Mouse (Mus musculus): Measurements from ENCODE around the gene Reps1.
A peak's percentile ranks its signal among the peaks of the same experiment; 100 is the strongest.

Gene Reps1

DNA sequence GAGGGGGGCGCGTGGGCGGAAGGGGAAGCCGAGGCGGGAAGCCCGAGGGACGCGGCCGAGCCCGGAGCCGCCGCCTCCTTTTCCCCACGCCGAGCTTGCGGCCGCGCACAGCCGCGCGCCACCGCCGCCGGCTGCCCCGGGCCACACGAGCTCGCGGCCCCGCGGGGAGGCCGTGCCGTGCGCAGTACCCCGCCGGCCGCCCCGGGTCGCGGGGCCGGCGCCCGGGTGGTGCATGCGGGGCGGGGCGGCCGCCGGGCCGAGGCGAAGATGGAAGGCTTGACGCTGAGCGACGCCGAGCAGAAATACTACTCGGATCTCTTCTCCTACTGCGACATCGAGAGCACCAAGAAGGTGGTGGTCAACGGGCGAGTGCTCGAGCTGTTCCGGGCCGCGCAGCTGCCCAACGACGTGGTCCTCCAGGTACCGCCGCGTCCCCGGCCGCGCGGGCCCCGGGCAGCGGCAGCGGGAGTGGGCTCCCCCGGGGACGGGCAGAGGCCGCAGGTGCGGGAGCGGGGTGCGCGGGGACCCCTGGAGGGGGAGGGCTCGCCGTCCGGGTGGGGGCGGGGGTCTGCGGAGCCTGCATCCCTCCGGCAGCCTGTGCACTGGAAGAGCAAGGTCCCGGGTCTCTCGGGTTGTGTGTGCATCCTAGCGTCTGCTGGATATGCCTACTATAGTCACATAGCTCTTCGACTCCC is at the start of gene Reps1:
Gene Reps1 (plus strand): TSS at position 166 of the 695 bp plus-strand sequence.
- no peak for DNase-seq (ENCODE audit: low read depth, low spot score)

DNA sequence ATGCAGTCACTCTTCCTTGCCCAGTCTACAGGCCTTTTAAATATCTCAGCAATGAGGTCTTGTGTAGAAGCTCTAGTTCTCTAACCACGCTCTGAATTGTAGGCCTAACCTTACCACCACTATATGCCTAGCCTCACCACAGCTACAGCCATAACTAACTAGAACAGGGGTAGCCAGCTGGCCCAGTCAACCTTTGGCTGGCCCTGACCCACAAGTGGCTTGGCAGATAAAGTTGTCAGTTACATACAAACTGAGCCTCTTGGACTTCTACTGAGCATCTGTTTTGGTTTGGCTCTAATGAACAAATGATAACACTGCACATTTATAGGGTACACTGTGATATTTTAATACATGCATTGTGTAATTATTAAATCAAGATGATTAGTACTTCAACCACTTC is 48.9 kb upstream of the Reps1 start:
- DNase-seq (ENCODE audit: low read depth, low spot score), result no peak

DNA sequence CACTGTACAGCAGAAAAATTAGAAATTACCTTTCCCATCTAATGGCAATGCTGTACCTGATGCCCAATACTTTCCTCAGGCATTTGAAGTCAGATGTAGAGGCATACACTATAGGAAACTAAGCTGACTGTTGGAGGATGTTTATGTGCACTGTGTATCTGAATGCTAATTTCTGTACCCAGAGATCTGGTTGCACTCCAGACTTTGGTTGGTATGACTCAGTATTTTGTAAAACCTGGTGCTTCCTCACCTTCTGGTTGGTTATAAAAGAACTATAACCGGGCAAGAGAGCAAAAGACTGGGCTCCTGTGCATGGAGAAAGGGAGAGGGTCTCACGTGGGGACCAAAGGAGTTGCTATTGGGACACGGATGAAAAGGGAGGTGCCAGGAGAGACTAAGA is 48.4 kb upstream of the Reps1 start:
- no peak for DNase-seq (ENCODE audit: low read depth, low spot score)

DNA sequence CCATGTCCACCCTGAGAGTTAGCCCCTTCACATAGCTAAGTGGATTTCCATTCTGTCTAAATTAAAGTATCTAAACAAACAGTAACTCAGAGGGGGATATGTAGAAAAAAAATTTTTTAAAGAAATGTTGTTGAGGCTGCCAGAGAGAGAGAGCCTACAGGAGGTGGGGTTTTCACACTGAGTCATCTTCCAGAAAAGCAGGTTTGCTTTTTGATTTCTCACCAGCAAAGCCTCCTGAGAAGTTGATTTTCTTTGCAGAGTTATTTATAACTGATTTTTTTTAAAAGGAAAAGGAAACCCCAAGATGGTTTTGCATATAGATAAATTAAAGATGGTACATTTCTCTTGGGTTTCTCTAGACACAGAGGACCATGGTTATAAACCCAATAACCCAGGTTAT is 47.5 kb upstream of the Reps1 start:
- DNase-seq (ENCODE audit: low read depth, low spot score), result no peak

DNA sequence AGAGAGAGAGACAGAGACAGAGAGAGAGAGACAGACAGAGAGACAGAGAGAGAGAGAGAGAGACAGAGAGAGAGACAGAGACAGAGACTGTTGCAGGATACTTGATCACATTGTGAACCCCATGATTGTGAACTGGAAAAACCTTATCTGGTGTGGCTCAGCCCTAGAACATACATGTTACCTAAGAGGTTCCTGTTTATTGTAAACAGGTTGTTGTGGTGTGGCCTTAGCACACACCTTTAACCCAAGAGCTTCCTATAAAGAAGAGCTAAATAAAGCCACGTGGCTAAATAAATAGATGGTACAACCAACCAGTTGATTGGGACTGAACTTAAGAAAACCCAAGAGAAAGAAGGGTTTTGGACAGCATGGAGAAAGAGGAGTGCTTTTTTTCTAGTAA is 45.9 kb upstream of the Reps1 start:
- no peak for DNase-seq (ENCODE audit: low read depth, low spot score)

DNA sequence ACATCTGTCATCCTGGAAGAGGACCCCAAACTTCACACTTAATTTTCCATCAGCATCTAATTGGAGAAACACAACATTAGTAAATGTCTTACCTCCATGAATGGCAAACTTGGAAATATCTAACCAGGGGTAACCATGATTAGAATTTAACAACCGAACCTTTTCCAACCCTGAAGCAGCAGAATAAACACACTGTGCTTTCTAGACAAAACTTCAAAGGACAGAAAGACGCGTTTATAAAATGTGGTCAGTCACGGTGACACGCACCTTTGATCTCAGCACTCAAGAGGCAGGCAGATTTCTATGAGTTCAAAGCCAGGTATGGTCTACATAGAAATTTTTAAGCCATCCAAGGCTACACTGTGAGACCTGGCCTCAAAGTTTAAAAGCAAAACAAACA is 43.9 kb upstream of the Reps1 start:
- DNase-seq (ENCODE audit: low read depth, low spot score), result no peak

DNA sequence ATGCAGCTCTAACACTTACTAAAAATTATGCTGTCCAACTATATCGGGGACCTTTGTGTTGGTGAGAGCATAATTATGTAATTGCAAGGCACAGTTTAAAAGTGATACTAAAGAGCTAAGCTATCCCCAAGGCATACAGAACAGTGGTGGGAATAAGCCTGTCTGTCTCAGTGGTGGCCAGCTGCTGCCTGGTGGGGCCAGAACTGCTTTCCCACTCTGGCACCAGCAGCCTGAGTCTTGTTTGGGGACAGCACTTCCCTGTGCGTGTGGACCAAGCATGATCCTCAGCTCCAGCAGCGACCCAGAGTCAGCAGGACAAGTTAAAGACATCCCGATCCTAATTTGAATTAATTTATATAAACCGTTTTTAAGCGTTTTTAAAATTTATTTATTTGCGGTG is 35.2 kb upstream of the Reps1 start:
- DNase-seq (ENCODE audit: low read depth, low spot score), result no peak

DNA sequence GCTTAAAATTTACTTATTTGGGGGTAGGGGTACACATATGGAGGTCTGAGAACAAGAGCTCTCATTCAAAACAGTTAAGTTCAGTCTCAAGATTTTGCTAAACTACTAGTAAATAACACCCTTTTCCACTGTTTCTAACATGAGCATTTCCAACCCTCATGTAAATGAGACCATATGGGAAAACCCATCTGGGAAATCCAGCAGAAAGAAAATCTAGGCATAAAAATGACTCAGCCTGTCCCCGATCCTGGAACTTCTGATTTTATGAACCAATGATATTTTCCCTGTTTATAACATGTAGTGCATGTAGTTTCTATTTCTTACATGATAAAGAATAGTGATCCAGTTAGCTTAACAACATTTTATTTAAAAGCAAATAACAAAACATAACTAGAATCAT is 34.8 kb upstream of the Reps1 start:
- no peak for DNase-seq (ENCODE audit: low read depth, low spot score)

DNA sequence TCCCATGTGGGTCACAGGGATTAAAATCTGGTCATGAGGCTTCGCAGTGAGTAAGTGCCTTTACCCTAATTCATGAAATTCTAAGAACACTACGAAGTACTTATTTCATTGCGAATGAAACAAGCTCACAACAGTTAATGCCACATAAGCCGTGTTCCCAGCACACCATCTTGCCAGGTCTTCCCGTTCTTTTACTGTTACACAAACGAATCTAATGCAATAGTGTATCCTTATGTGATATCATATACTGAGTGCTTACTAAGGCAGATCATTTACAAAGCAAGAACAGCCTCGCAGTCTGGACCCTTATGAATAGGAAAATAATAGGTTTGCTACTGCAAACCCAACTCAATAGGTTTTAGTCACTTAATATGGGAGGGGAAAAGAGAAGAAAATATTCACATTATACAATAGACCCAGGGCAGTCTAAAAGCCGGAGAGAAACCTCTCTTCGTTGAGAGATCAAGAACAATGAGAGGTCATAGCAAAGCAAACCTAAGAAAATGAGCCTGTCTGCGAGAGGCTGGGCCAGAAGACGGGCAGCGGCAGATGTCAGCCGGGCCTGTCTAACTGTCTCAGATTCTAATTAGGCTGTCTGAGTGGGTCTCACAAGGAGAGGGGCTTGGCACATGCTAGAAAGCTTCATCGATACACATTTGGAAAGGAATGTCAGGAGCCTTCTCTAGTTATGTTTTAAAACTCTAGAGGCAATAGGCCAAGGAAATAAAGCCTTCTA is 33.9 kb upstream of the Reps1 start:
- DNase-seq (ENCODE audit: low read depth, low spot score), result no peak

DNA sequence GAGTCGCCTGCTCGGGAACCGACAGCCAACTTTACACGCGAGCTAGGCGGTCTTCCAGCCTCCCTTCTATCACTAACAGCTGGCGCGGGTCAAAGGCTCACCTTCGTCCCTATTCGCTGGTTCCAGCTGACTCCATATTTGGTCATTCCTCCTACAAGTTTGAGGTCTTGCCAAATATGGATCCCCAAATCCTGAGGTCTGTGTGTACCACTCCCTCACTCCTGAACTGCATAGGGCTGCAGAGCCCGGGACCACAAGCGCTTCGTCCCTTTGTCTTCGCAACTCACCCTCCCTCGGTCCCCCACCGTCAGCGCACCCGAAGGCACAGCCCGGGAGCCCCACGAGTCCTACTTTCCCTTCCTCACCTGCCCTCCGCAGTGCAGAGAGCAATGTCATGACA is 33.3 kb upstream of the Reps1 start:
- no peak for DNase-seq (ENCODE audit: low read depth, low spot score)

DNA sequence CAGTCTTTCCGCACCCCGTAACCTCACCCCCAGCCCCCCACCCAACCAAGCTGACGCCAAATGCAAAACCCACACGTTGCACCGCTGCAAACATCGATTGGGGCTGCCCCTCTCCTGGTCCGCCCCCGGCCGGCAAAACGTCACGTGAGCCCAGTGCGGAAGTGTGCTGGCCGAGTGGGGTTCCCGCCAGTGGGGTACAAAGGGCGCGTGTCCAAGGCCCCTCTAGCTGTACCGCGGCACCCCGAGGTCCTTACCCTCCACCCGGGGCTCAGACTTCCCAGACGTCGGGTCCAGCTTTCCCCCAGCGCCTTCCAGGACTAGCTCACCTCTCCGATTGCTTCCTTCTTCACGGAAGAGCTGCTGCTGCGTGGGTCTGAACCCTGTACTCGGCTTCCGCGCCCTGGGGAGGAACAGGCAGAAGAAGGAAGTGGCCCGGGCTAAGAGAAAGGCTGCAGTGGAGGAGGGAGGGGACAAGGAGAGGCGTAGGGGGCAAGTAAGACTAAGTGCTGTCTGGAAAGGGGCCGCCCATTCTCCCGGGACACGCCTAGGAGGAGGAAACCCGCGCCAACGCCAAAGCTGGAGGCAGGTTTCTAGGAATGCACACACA is 32.8 kb upstream of the Reps1 start, which contains the start of gene Abracl:
Gene Abracl (minus strand): TSS at position 548 of the 607 bp plus-strand sequence.
- peak; percentile 62 for DNase-seq (ENCODE audit: low read depth, low spot score)

DNA sequence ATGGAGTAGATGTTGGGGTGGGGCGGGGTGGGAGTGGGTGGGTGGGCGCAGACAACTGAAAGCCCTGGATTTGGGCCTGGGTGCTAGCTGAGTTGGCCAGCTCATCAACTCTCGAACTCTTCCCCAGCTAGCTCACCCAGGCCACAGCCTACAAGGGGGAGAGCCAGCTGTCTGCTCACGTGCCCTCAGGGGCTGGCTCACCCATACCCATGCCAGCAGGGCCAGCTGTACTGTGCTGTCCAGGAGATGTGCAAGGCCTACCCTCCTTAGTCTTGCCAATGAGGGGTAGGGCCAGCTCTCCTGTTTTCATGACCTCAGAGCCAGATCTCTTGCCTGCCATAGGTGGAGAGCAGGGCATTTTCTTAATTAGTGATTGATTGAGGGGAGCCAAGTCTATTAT is 21.3 kb upstream of the Reps1 start:
- DNase-seq (ENCODE audit: low read depth, low spot score), result no peak

DNA sequence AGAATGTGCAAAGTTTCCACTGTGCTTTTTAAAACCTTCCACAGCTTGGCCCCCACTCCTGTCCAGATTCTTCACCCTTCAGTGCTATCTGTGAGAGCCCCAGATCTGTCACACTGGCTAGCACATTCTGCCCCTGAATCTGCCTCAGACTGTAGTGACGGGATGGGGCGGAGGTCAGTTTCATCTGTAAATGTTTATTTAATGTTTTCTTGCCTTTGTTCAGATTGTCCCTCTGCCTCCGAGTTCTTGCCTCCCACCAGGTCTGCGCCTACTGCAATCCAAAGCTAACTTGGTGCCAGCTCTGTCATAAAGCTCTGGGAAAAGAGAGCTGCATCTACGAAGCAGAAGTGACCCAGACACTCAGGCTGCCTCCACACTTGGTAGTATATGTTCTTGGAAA is 18.8 kb upstream of the Reps1 start:
- no peak for DNase-seq (ENCODE audit: low read depth, low spot score)

DNA sequence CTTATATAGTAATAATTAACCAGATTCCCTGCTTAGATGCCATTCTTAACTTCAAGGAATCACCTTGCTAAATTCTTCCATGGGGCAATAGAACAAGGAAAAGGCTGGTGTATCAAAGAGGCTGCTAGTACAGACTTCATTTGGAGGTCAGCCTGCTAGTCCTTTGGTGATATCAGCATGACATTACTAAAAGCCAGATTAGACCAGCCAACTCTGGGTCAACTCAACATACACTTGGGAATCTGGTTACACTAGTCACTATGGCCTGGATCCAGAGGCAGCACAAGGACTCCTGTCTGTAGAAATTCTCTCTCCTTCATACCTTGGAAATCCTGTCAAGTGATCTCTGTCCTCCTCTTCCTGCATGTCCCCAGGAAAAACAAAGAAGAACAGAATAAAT is 9.3 kb upstream of the Reps1 start:
- no peak for DNase-seq (ENCODE audit: low read depth, low spot score)

DNA sequence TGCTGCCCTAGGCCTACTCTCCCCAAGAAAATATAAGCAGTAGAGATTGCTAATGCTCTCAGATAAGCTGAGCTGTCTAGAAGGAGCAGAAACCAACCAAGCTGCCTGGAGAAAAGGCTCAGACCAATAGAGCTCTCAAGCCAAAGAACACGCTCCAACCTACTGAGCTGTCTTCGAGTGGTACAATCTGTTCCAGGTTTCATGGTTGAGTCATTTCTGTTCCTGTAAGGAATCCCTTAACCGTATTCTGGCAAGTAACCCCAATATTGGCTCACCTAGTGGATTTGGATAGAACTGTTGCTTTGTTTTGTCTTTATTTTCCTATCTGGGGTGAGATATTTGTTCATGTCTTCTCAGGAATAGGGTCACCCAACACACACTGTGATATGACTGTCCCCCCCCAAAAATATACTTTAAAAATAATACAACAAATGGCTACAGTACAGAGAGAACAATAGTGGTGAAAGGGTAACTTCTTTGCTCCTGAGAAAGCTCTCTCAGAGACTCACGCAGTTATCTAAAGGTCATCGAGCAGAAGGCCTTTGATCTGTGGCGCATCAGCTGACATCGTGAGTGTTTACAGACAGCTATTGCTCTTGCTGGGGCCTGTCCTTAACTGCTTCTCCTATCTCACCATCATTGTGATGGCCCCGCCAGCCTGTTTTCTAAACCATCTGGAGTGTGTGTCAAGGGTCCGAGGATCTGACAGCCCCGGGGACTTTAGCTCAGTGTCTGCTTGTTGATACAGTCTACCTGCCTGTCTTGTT is 8.1 kb upstream of the Reps1 start:
- DNase-seq (ENCODE audit: low read depth, low spot score), result no peak

DNA sequence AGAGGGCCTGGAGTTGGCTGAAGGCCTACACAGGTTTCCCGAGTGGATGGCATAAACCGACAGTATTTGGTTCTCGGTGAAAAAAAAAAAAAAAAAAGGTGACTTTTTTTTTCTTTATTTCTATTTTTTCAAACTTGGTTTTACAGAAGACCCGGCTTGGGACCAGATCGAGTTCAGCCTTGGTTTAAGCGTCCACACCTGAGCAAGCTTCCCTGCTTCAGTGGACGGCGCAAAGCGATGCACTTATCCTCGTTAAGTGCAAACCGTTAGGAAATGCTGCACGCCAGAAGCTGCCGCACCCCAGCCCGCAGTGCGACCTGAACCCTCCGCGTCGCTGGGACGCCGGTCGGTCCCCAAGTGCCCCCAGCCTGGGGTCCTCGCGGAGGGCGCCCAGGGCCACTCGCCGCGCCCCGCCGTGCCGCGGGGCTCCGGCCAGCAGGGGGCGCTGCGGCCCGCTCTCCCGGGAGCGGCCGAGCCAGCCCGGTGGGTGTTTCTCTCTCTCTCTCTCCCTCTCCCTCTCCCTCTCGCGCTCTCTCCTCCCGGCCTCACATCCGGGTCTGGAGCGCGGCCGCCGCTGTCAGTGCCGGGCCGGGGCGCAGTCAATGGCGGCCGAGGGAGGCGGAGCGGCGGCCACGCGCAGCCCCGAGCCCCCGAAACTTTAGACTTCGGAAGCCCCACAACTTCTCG is 509 bp upstream of the Reps1 start:
- peak; percentile 50 for DNase-seq (ENCODE audit: low read depth, low spot score)

DNA sequence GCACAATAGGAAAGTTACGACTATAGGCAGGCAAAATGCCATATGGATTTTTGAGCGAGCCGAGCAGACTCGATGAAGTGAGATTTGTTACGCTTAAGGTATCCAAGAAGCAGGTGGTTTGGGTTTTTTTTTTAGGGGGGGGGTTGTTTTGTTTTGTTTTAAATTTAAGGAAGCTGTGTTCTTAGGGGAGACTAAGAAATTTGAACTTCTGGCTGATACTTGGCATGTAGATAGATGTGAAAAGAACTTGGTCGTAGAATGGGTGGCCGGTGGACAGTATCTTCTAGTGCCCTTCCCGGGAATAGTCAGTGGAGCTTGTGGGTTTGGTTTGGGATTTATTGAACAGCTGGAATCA is 707 bp downstream of the Reps1 start:
- no peak for DNase-seq (ENCODE audit: low read depth, low spot score)

DNA sequence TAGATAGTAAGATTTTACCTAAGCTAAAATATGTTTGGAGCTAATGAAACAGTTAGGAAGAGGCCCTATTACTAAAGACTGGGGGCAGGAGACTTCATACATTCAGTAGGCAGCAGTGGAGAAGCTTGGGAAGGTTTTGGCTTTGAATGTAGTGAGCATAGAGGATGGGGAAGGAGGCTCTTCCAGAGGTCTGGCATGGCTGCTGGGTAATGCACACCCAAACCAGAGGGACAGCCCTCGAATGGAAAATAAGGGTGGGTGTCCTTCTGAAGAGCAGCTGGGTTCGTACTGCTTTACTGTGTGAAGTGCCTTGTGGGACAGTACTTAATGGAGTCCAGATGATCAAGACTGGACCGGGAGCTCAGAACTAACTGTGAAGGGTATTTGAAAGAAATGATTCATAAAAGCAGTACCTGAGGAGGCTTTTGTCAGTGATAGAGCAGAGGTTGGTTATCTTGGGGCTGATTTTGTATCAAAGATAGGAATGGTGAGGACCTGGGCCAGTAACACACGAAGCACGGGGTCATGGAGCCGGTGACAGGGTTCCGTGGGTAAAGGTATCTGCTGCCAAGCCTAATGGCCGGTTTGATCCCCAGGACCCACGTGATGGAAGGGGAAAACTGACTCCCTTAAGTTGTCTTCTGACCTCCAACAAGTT is 3.1 kb downstream of the Reps1 start:
- DNase-seq (ENCODE audit: low read depth, low spot score), result no peak

DNA sequence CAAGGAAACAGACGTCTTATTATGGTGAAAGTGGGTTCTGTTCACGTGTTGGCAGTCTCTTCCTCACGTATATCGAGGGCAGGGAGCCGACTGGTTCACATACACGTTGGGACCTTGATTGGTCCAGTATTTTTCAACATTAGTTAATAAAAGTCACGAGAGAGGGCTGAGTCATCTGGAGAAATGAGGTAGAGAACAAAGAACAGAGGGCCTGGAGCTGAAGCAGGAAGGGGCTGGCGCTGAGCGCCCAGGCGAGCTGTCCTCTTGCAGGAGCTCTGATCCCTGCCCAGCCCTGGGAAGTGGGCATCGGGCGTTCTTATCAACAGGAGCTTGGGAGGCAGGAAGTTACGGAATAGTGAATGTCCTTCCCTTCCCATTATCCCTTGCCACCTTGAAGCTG is 4.1 kb downstream of the Reps1 start:
- no peak for DNase-seq (ENCODE audit: low read depth, low spot score)

DNA sequence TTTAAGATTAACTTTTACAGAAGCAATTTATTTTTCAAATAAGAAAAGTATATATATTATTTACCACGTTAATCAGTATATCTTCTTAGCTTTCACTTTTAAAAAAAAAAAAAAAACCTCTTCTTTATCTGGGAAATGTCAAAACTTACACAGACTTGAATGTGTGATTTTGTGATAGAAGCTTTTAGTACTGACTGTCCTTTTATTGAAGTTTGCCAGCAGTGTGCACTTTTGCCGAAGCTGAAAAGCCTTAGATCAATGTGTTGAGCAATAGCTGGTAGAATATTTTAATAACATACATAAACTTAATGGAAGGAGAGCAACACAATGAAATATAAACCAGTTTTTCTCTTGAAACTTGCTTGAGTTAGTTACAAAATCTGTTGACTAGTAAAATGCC is 5.1 kb downstream of the Reps1 start:
- DNase-seq (ENCODE audit: low read depth, low spot score), result no peak

DNA sequence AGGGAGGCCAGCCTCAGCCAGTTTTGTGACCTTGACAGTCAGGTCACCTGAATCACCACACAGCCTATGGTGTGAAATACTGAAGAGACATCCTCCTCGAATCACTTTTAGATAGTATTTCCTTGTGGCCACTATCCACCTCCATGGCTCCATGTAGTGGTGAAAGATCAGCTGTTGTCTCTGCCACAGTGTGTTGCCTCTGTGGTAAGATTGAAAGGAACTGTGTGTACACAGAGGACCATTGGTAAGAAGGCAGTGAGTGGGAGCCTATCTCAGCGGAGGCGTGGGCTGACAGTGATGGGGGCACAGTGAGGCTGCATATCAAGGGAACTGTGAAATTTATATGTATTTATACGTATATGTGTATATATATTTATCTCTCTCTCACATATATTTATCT is 5.9 kb downstream of the Reps1 start:
- DNase-seq (ENCODE audit: low read depth, low spot score), result no peak

Data from WW6 (cell line).